Mouse (Mus musculus) CH12.LX (cell line): ENCODE measurements around the gene Egf. TPM values are rescaled to one million over a fixed set of nuclear protein-coding genes. Genes with fewer than 3 reads are reported as not detected.
A peak's percentile ranks its signal among the peaks of the same experiment; 100 is the strongest.

Source experiments
- DNase-seq: peaks from one replicate; pipeline ENCODE4 v3.0.0-alpha.2; 2013; ENCODE audit errors: extremely low read depth
- H3K27ac ChIP-seq: 2 replicates; pipeline ENCODE4 v1.5.1; 2012; ENCODE audit warnings: low read depth, mild to moderate bottlenecking, control low read depth, moderate library complexity; ENCODE audit not compliant: insufficient read depth
- H3K27me3 ChIP-seq: replicated peaks from 2 replicates; pipeline ENCODE3; 2012; ENCODE audit warnings: inconsistent platforms
- H3K36me3 ChIP-seq, 2 experiments: replicated peaks in 1 of 2; 2 replicates each; pipeline versions ENCODE3 to v1.6.1; 2012; ENCODE audit warnings: inconsistent platforms in 1 of 2, low read length in 1 of 2, mild to moderate bottlenecking in 1 of 2, mixed read lengths in 1 of 2, moderate library complexity in 1 of 2; ENCODE audit not compliant: control insufficient read depth in 1 of 2, insufficient read depth in 1 of 2
- H3K4me1 ChIP-seq, 2 experiments: 2 replicates each; pipeline ENCODE4 v1.6.1; 2012; ENCODE audit warnings: inconsistent platforms in 1 of 2, moderate library complexity in 1 of 2; ENCODE audit not compliant: insufficient read depth in 2 of 2, control insufficient read depth in 1 of 2
- H3K4me2 ChIP-seq: 2 replicates; pipeline ENCODE4 v1.6.1; 2012; ENCODE audit warnings: low read depth, mild to moderate bottlenecking, control low read depth; ENCODE audit not compliant: poor library complexity, insufficient read depth, severe bottlenecking
- H3K4me3 ChIP-seq, 3 experiments: fragments of 150-350 bp in 1 of 3; sonication (generic) in 1 of 3; replicated peaks in 1 of 3; 2 replicates each; pipeline versions ENCODE3 to v1.5.1; 2011 to 2012; ENCODE audit warnings: low read depth in 2 of 3, low read length in 2 of 3, mild to moderate bottlenecking in 2 of 3, moderate library complexity in 2 of 3, control low read depth in 1 of 3, improper control_type of control experiment in 1 of 3, inconsistent platforms in 1 of 3, mixed read lengths in 1 of 3; ENCODE audit not compliant: poor library complexity in 1 of 3
- H3K79me2 ChIP-seq: replicated peaks from 2 replicates; pipeline ENCODE4 v1.6.1; 2012; ENCODE audit warnings: mild to moderate bottlenecking, moderate library complexity; ENCODE audit not compliant: control insufficient read depth, poor library complexity, insufficient read depth, severe bottlenecking; ENCODE audit errors: extremely low read depth
- H3K9ac ChIP-seq: 2 replicates; pipeline ENCODE4 v1.6.1; 2012; ENCODE audit warnings: low read depth, mild to moderate bottlenecking, control low read depth, moderate library complexity; ENCODE audit not compliant: insufficient read depth
- H3K9me3 ChIP-seq: replicated peaks from 2 replicates; pipeline ENCODE3; 2012; ENCODE audit warnings: low read length, inconsistent platforms, mixed read lengths
- BHLHE40 ChIP-seq: IDR thresholded peaks from 2 replicates; pipeline ENCODE4 v1.6.1; 2011; ENCODE audit warnings: mild to moderate bottlenecking, low read depth, low read length, improper control_type of control experiment
- E2F4 ChIP-seq: IDR thresholded peaks from 2 replicates; pipeline ENCODE4 v1.6.1; 2011; ENCODE audit warnings: low read depth, low read length, improper control_type of control experiment; ENCODE audit not compliant: insufficient replicate concordance
- IRF4 ChIP-seq: IDR thresholded peaks from 2 replicates; pipeline ENCODE4 v1.6.1; 2014; ENCODE audit warnings: low read depth, mild to moderate bottlenecking, inconsistent platforms, low read length, improper control_type of control experiment
- JUN ChIP-seq: IDR thresholded peaks from 2 replicates; pipeline ENCODE4 v1.6.1; 2011; ENCODE audit warnings: low read depth, mild to moderate bottlenecking, low read length, improper control_type of control experiment, moderate library complexity; ENCODE audit not compliant: insufficient read depth
- MAX ChIP-seq: IDR thresholded peaks from 2 replicates; pipeline ENCODE4 v1.6.1; 2011; ENCODE audit warnings: low read length, improper control_type of control experiment
- MEF2A ChIP-seq: IDR thresholded peaks from 2 replicates; pipeline ENCODE4 v1.6.1; 2014; ENCODE audit warnings: low read depth, mild to moderate bottlenecking, inconsistent platforms, low read length, improper control_type of control experiment, borderline replicate concordance
- MXI1 ChIP-seq: IDR thresholded peaks from 2 replicates; pipeline ENCODE4 v1.6.1; 2011; ENCODE audit warnings: mild to moderate bottlenecking, low read depth, low read length, improper control_type of control experiment
- RAD21 ChIP-seq: IDR thresholded peaks from 2 replicates; pipeline ENCODE4 v1.6.1; 2011; ENCODE audit warnings: low read depth, mild to moderate bottlenecking, low read length, improper control_type of control experiment, moderate library complexity
- SMC3 ChIP-seq: IDR thresholded peaks from 2 replicates; pipeline ENCODE4 v1.6.1; 2011; ENCODE audit warnings: low read depth, low read length, improper control_type of control experiment
- ZNF384 ChIP-seq: IDR thresholded peaks from 2 replicates; pipeline ENCODE4 v1.6.1; 2012; ENCODE audit warnings: low read depth, low read length, improper control_type of control experiment, inconsistent platforms
- dilution Hi-C: fragments of 300-500 bp; cut with MboI; formaldehyde crosslinking; loops from 2 replicates; pipeline ENCODE4 v1.14.3; 2020; ENCODE audit warnings: low sequenced_read_pairs; ENCODE audit not compliant: extremely low pct_unique_long_range_greater_than_20kb, extremely low pct_ligation_motif_present
- in situ Hi-C: fragments of 300-500 bp; cut with MboI; formaldehyde crosslinking; loops from 3 replicates; pipeline ENCODE4 v1.14.3; 2019; ENCODE audit warnings: low sequenced_read_pairs, low pct_ligation_motif_present, low pct_unique_long_range_greater_than_20kb, mixed read lengths
- polyA plus RNA-seq: library from polyadenylated mRNA; unstranded; fragments of >175 nt; gene quantifications from 2 replicates; pipeline ENCODE4 v1.2.1, GENCODE M21; 2012; ENCODE audit warnings: low read depth; ENCODE audit not compliant: insufficient read length
- total RNA-seq, 2 experiments: library from RNA; depleted of rRNA; stranded (reverse); fragments of 300-350 nt in 1 of 2; fragments of >200 nt in 1 of 2; gene quantifications; 2 replicates each; pipeline ENCODE4 v1.2.3; 2012 to 2014

The Egf gene
- total and polyA plus RNA-seq, 3 experiments, result 2.3 to 4.1 (median 3.9) TPM

GRCm38 (mm10) chr3:129657222-129657621, 97.9 kb downstream of the Egf start:
- H3K9ac ChIP-seq, result no peak overlapping the region
- no peaks in the 10 kb centered on the region for H3K36me3 ChIP-seq
- H3K4me3 ChIP-seq, result no peak overlapping the region
- dilution Hi-C loops, result no loop called here
- TF ChIP-seq E2F4 (no peak), BHLHE40 (peak; percentile 59), ZNF384 (no peak), MXI1 (no peak), MAX (no peak), JUN (peak; percentile 59; the same call in 1 of the 2 replicates), IRF4 (peak; percentile 51), SMC3 (no peak)
- TF ChIP-seq, all 38 proteins: peak for 3
- Histone ChIP-seq H3K79me2 (no peaks in the 10 kb centered on the region), H3K27me3 (no peaks in the 10 kb centered on the region), H3K27ac (no peak overlapping the region), H3K4me2 (no peak overlapping the region), H3K9me3 (peaks cover 8% of the 10 kb centered on the region), H3K4me1 (peaks cover 0 to 5% of the 10 kb centered on the region in 2 experiments; a peak in 1 of 4 replicates)
- no peak for DNase-seq
- in situ Hi-C loops, result no loop called here

- no peak for DNase-seq
- no peaks in the 10 kb centered on the region for H3K36me3 ChIP-seq
- H3K4me1 ChIP-seq, result peaks cover 0 to 6% of the 10 kb centered on the region in 2 experiments; a peak in 1 of 4 replicates
- no peak overlapping the region for H3K4me2 ChIP-seq
- TF ChIP-seq RAD21, result no peak
- no peak overlapping the region for H3K9ac ChIP-seq
- peaks cover 8% of the 10 kb centered on the region for H3K9me3 ChIP-seq
- no peaks in the 10 kb centered on the region for H3K27me3 ChIP-seq
- dilution Hi-C loops, result no loop called here
- no peaks in the 10 kb centered on the region for H3K79me2 ChIP-seq
- in situ Hi-C loops, result no loop called here
- no peak overlapping the region for H3K27ac ChIP-seq
- no peak overlapping the region for H3K4me3 ChIP-seq
Measured at GRCm38 (mm10) chr3:129656540-129656939, 98.6 kb downstream of the Egf start.

- peaks cover 8% of the 10 kb centered on the region for H3K9me3 ChIP-seq
- no peak overlapping the region for H3K4me2 ChIP-seq
- in situ Hi-C loops, result no loop called here
- H3K4me1 ChIP-seq, result peaks cover 0 to 6% of the 10 kb centered on the region in 2 experiments; a peak in 1 of 4 replicates
- no peak for DNase-seq
- H3K27me3 ChIP-seq, result no peaks in the 10 kb centered on the region
- no peak overlapping the region for H3K4me3 ChIP-seq
- H3K79me2 ChIP-seq, result no peaks in the 10 kb centered on the region
- no peak overlapping the region for H3K27ac ChIP-seq
- H3K36me3 ChIP-seq, result no peaks in the 10 kb centered on the region
- H3K9ac ChIP-seq, result no peak overlapping the region
- dilution Hi-C loops, result no loop called here
- TF ChIP-seq MEF2A, result no peak
- TF ChIP-seq JUN, result 0 out of 2 replicates have a peak, but pooled peaks have one; percentile 17
Measured at GRCm38 (mm10) chr3:129652476-129652875, 102.6 kb downstream of the Egf start.
